Mouse (Mus musculus): ENCODE data around the gene Meiob.

Gene Meiob

DNA sequence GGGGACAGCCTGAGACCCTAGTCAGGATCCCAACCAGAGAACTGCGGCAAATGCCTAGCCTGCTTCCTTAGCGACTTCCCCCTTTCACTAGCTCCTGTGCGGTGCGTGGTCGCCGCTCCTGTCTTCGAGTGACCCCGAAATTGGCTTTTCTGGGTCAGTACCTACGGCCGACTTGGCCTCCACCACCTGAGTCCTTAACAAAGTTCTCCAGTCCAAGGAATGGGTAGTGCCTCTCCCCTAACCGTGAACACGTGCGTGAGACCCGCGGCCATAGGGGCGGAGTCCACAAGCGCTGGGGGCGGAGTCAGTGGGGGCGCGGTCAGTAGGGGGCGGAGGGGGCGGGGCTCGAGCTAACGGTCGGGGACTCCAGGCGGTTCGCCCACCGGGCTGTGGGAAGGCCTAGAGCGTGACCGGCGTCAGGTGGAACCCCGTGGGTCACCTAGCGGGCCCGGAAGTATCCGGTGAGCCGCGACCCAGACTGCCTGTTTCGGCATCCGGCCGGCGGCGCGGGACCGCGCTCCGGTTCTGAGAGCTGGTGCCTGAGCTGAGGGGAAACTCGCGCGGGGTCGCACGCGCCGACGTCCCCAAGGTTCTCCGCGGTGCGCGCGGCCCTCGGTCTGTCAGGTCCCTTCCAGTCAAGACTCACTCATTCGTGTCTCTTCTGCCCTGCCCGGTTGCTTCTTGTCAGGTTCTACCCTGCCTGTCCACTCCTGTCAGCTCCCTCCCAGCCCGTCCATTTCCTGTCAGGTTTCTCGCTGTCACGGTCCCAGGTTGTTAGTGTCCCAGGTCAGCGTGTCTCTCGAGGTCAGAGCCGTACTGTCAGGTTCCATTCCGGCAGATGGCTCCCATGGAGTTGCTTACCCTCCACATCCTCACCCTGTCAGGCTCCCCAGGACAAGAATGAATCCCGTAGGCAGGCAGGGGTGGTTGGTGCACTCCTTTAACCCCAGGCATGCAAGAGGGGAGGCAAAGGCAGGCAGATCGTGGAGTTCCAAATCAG is at the start of gene Meiob:
Meiob (plus strand) TSS at position 338 of the 1,000 bp plus-strand sequence.
- peak; percentile 86 to 89 for DNase-seq

DNA sequence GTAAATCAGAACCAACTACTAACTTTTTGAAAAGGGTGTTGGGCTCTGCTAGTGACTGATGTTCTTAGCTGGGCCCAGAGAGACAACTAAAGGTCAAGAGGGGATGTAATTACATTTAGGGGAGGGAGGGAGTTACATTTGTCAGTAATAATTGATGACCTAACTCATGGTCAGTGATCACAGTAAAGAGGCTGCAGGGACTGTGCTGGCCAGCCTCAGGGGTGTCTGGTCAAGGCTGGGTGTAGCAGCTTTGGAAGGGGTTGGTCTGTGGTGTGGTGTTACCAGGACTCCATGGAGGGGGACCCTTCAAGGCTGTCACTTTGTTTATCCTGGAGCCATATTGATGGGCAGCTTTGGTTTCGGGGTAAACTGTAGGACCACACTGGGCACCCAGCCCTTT is 46.7 kb upstream of the Meiob start:
- no peak for DNase-seq

- peak; percentile 39 to 66 for DNase-seq
Measured at GRCm38 (mm10) chr17:24761121-24761520, 43.0 kb upstream of the Meiob start.

DNA sequence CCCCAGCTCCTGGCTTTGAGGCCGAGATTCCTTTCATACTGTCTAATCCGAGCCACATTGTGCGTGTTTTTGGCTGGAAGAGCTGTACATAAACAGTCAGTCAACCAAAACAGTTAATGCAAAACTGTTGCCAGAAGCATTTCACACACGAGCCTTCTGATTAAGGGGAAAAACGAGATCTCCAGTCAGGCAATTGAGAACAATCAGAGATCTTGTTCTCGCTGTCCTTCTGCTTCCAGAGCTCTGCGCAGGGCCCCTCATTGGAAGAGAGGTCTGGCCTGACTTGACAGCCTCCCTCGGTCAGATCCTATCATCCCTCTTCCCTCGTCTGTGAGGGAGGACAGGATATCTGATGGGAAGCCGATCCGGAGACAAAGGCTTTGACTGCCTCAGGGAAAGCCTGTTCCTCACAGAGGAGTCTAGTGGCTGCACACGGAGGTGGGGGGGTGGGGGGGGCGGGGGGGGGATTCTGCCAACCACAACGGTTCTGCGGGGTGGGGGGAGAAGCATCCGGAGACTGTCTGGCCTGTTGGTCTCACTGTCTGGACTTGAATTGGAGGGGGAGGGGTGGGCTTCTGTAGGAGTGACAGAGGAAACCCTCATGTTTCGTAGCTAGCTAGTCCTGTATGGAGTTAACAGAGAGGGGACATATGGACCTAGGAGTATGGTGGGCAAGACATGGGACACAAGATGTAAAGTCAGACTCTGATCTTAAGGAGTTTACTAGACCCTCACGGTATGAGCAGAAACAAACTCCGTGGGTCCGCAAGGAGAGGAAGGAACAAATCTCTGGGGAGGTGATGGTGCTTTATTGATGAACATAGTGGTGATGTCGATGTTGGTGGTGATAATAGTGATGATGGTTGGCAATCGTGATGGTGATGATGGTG is 38.8 kb upstream of the Meiob start:
- peak in 1 of 2 experiments; percentile 44 for DNase-seq

DNA sequence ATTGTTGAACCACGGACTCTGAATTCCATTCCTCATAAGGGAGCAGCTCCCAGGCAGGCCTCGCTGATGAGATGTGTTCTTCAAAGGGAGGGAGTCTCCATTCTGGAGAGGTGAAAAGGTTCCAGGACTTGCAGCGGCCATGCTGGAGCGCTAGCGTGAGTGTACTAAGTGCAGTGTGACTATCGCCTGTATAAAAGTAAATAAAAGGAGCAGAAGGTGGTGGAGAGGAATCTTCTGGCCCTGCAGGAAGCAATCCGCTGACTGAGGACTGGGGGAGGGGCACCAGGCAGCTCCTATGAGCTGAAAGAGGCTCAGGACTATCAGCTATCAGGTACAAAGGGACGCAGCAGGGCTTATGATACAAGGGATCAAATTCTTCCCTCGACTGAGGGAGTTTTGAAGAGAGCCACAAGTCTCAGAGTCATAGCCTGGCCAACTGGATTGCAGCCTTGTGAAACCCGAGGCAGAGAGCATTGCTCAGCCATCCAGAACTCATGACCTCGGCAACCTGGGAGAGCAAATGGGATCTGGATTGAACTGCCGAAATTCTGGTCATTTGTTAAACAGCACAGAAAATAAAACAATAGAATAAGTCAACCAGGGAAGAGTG is 37.7 kb upstream of the Meiob start:
- peak; percentile 44 to 56 for DNase-seq

DNA sequence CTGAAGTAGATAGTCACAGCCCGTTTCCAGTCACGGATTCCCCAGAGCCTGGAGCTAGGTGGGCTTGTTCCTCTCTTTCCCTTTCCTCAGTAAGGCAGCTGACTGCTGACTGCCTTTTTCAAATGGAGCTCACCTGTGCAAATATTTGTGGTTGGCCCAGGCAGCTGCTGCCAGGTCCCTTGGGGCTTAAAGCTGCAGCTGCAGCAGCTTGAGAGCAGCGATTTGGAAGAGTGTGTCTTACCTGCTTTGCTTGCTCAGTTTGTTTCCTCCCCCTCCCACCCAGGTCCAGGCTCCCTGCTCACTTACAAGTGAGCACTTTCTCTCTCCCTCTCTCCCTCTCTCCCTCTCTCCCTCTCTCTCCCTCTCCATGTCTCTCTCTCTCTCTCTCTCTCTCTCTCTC is 34.9 kb upstream of the Meiob start:
- DNase-seq = no peak

DNA sequence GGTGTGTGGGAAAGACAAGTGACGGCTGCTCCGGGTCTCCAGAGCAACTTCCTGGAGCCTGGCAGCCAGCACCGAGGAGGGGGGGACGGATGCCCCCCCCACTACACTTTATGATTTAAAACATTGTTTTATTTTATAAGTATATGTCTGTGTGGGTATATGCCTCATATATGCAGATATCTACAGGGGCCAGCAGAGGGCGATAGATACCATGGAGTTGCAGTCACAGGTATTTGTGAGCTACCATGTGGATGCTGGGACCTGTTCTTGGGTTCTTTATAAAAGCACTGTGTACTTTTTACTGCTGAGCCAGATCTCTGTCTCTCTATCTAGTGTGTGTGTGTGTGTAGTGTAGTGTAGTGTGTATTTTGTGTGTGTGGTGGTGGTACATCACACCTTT is 30.8 kb upstream of the Meiob start:
- no peak for DNase-seq

GRCm38 (mm10) chr17:24775173-24775572 is 28.9 kb upstream of the Meiob start:
- DNase-seq = no peak

DNA sequence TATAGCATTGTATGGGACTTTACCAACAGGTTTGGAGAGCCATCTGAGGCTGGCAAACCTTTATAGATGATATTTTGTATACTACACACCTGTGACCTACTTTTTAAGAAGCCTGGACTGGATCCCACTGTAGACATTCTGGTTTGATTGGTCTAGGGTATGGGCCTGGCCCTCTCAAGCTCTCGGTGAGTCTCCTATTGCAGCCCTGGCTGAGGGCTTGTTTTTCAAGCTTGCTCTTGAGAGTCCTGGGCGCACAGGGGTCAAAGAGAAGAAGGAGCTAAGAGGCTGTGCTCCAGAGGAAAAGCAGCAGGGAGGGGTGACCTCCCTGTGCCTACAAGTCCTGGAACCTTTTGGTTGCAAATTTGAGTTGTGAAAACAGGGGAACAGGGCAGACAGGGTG is 27.0 kb upstream of the Meiob start:
- DNase-seq = no peak

GRCm38 (mm10) chr17:24780821-24781220 is 23.3 kb upstream of the Meiob start:
- no peak for DNase-seq

GRCm38 (mm10) chr17:24792190-24792589 is 11.9 kb upstream of the Meiob start:
- DNase-seq = peak in 1 of 2 experiments; percentile 8

GRCm38 (mm10) chr17:24794791-24795190 is 9.3 kb upstream of the Meiob start:
- no peak for DNase-seq

GRCm38 (mm10) chr17:24796969-24797368 is 7.1 kb upstream of the Meiob start:
- no peak for DNase-seq

DNA sequence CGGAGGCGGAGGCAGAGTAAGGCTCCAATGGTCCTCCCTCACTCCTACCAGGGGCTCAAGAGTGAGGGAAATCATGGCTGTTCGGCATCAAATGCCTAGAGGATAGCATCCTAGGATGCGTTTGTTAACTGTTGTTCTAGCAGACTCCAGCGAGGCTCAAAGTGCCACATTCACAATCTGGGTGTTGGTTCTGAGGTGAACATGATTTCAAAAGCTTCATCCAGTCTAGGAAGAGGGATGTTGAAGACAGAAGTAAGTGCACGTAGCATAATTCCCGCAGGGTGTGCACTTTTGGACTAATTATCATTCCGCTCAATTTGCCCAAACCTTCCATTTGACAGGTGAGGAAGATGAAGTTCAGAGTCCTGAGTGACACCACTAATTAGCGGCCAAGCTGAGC is 5.9 kb upstream of the Meiob start:
- no peak for DNase-seq

- no peak for DNase-seq
Measured at GRCm38 (mm10) chr17:24799476-24799875, 4.6 kb upstream of the Meiob start.

DNA sequence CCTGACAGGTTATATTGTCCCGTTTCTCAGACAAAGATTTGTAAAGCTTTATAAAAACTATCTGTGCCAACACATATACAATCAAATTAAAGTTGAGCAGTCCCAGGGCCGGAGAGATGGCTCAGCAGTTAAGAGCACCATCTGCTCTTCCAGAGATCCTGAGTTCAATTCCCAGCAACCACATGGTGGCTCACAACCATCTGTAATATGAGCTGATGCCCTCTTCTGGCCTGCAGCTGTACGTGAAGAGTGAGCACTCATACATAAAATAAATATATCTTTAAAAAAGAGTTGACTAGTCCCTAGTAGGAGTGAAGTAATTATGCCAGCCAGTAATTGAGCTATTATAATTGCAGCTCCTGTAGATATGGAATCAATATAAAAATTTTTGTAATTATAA is 3.6 kb upstream of the Meiob start:
- DNase-seq = no peak

- no peak for DNase-seq
Measured at GRCm38 (mm10) chr17:24811211-24811610, 7.1 kb downstream of the Meiob start.

DNA sequence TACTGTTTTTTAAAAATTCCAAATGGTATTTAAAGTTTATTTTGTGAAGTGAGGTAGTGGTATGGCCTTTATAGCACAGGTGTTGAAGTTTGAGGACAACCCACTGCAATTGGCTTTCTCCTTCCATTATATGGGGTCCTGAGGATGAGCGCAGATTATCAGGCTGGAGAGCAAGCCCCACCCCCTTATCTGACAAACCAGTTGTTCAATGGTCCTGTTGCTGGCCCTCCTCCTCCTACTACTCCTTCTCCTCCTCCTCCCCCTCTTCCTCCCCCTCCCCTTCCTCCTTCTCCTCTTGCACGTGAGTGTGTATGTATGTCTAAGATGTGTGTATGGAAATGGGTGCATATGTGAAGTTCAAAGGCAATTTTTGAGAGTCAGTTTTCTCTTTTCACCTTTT is 8.1 kb downstream of the Meiob start:
- DNase-seq = no peak

- DNase-seq = no peak
Measured at GRCm38 (mm10) chr17:24815256-24815655, 11.2 kb downstream of the Meiob start.

DNA sequence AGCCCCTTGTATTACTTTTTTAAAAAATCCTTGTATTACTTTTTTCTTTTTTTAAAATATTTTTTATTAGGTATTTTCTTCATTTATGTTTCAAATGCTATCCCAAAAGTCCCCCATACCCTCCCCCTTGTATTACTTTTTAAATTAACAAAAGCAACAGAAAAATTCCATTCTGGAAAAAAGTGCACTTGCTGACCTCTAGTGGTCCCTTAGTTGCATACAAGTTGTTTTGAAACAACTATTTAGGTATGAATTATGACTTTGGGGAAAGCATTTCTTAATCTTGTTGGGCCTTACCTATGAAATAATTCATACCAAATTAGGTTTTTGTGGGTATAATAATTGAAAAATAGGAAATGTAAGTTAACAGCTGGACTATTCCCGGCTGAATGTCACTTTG is 13.4 kb downstream of the Meiob start:
- DNase-seq = no peak

DNA sequence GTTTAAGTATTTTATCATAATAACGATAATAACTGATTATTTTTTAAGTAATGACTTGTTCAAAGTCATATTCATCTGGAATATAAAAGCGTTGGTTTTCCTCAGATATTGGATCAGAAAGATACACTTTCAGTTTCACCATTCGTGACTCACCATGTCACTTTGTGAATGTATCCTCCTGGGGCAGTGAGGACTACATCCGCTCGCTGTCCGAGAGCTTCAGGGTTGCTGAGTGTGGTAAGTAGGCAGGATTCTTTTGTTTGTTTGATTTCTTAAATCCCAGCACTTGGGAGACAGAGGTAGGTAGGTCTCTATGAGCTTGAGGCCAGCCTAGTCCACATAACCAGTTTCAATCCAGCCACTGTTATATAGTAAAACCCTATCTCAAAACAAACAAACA is 14.1 kb downstream of the Meiob start:
- no peak for DNase-seq

DNA sequence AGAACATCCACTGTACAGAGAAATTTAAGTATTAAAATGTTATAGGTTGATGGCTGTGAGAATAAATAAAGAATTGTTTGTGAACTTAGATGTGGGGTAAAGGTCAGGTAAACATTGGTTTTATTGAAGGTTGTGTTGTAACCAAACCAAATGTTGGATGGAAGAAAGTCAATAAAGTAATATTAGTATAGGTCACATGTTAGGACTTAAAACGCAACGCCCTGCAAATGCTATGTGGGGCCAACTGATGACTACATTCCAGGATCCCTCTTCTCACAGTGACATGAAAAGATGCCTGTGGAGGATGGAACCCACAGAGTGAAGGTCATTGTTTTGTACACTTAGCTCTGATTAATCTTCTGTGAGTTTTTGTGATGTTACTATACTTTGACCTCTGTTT is 15.4 kb downstream of the Meiob start:
- DNase-seq = no peak

Measured in kidney, postnatal 4 days (tissue).